Mouse (Mus musculus) B cell, adult 2 months (primary cell): ENCODE data around the gene Mapkapk3.
A peak's percentile ranks its signal among the peaks of the same experiment; 100 is the strongest.
"Not testable (repeated sequence)": the region's sequence is repeated elsewhere in the genome, so short reads cannot be mapped to it uniquely, and the experiment has no call there.

Source experiments
- DNase-seq, 2 experiments: peaks; one replicate each; pipeline ENCODE4 v3.0.0; 2022

Mapkapk3 gene

GRCm38 (mm10) chr9:107307099-107307872 is 17.6 kb upstream of the Mapkapk3 start:
- DNase-seq = no peak

- DNase-seq = not testable (repeated sequence)
Observed at GRCm38 (mm10) chr9:107306673-107307072, 17.0 kb upstream of the Mapkapk3 start.

DNA sequence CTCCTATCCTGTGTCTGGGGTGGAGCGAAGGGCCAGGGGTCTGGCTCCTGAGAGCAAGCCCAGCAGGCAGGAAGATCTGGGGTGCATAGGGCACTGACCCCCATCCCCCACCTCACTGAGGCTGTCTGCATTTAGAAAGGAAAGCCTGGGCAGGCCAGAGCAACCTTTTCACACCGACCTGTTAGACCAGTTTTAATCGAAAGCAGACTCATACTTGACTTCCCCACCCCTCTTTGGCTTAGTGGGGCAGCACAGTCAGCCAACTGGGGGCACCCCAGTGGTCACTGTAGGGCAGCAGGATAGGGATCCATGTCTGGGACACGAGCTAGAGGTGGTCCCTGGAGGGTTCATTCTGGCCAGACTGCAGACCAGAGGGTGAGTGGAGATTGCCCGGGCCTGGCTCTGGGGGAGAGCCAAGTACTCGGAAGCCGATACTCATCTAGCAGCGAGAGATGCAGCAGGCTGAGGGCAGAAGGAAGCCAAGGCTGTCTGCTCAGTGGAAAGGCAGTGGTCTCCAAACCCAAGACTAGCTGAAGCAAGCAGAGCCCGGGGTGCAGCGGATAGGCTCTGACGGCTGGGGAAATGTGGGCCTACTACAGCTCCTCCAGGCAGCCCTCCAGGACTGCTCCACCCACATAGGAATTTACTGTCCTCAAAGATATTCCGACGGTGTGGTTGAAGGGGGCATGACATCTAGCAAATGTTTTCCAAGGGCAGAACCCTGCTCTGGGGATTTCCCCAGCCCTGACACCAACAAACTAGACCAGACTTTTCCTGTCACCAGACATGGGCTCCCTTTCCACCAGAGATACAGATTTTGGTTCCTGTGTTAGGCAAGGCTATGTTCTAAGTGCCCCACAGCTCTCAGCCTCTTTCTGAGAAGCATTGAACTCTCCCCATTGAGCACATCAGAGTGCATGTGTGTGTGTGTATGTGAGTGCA is 16.2 kb upstream of the Mapkapk3 start:
- no peak for DNase-seq

DNA sequence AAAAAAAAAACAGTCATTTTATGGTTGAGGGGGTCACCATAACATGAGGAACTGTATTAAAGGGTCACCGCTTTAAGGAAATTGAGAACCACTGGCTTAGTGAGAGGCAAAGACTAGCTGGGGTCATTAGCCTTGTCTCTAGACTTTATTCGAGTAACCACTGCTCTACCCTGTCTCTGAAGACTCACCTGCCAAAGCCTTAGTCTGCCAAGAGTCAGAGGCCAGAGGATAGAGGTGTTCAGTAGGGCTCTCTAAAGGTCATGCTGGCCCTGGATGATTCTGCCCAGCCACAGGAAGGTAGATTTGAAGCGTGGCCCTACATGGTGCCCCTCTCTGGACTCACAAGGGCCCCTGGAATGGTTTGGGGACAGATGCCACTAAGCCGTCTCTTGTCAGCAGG is 15.3 kb upstream of the Mapkapk3 start:
- DNase-seq = no peak

- no peak for DNase-seq
Observed at GRCm38 (mm10) chr9:107304383-107304782, 14.7 kb upstream of the Mapkapk3 start.

GRCm38 (mm10) chr9:107303900-107304299 is 14.2 kb upstream of the Mapkapk3 start:
- DNase-seq = no peak

GRCm38 (mm10) chr9:107303121-107303820 is 13.6 kb upstream of the Mapkapk3 start:
- DNase-seq = no peak

GRCm38 (mm10) chr9:107302592-107302991 is 12.9 kb upstream of the Mapkapk3 start:
- DNase-seq = no peak

GRCm38 (mm10) chr9:107301554-107302331 is 12.1 kb upstream of the Mapkapk3 start:
- no peak for DNase-seq

GRCm38 (mm10) chr9:107300224-107300973 is 10.7 kb upstream of the Mapkapk3 start:
- DNase-seq = no peak

DNA sequence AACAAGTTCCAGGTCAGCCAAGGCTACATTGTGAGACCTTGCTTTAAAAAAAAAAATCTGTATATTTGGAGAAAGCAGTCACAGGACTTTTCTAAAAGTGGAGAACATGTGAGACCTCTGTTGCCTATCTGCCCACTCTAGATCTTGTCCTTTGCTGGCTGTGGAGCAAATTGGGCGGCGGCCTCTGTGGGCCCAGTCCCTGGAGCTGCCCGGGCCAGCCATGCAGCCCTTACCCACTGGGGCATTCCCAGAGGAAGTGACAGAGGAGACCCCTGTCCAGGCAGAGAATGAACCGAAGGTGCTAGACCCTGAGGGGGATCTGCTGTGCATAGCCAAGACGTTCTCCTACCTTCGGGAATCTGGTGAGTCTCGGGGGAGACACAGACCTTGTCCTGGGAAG is 10.1 kb upstream of the Mapkapk3 start:
- no peak for DNase-seq

DNA sequence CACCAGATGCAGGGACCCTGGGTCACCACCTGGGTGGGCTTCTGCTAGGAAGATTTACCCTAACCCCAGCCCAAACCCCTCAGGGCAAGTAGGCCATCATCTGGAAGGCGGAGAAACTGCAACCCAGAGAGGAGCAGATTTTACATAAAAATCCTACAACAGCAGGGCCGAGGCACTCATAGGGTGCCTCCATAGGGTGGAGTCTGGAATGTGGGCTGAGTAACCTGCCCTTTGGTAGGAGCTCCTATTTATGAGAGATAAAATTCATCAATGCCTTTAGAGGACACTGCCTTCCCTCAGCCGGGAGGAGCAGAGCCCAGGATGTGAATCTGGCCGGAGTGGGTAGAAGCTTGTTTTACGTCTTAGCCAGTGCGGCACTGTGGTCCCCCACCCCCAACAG is 9.2 kb upstream of the Mapkapk3 start:
- DNase-seq = no peak

DNA sequence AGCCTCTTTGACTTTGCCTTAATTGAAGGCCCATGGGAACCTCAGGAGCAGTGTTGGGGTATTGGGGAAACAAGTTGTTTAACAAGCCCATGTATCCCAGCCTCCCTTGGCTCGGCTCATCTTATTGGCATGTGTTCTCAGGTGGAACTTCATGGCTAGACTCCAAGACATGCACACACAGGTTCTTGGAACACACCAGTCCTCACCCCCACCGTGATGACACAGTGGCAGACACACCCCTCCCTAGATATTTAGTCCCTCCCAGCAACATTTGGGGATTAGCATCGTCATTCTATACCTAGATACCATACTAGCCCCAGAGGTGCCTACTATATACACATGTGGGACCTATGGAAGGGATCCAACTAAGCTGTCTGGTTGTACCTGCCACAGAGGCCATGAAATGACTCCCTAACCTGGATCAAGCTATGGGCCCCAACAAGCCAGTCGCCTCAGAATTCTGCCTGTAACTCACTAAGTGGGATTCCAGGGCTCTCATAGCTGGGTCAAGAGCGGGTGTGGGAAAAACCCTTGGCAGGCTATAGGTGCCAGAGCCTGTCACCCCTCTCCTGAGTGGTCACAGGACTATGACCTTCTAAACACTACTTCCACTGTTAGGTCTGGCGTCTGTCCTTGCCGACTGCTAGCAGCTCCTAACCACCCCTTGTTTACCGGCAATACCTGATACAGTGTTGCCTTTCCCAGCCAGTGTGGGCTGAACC is 8.5 kb upstream of the Mapkapk3 start:
- DNase-seq = no peak

- DNase-seq = no peak
Observed at GRCm38 (mm10) chr9:107297658-107298057, 8.0 kb upstream of the Mapkapk3 start.

- DNase-seq = no peak
Observed at GRCm38 (mm10) chr9:107297059-107297458, 7.4 kb upstream of the Mapkapk3 start.

- peak; percentile 80 to 83 for DNase-seq
Observed at GRCm38 (mm10) chr9:107296501-107296965, 6.9 kb upstream of the Mapkapk3 start.

GRCm38 (mm10) chr9:107296041-107296440 is 6.4 kb upstream of the Mapkapk3 start:
- no peak for DNase-seq

DNA sequence AAGGTAGTCTGAATTCAATTTTAAA is 6.2 kb upstream of the Mapkapk3 start, which contains the start of gene Cish:
Gene Cish, plus strand, starts transcription at position 11 of the 25 bp plus-strand sequence.
- no peak for DNase-seq

- no peak for DNase-seq
Observed at GRCm38 (mm10) chr9:107295616-107296015, 5.9 kb upstream of the Mapkapk3 start.

DNA sequence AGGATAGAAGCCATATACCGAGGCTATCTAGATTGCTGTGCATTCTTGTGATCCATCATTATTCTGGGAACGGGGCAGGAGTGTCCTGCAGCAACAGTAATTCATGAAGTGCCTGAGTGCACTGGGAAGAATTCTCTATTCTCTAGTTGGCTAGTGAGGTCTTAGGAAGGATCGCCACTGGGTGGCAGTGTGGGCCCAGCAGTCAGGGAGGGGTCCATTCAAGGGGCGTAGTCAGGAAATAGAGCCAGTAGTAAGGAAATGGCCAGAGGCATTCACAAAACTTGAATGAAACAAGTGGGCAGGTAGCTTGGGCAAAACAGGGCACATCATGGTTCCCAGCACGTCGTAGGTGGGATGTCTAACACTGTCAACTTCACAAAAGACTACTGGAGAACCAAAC is 4.6 kb upstream of the Mapkapk3 start:
- peak; percentile 81 to 84 for DNase-seq

- peak; percentile 89 for DNase-seq
Observed at GRCm38 (mm10) chr9:107290897-107291296, 1.2 kb upstream of the Mapkapk3 start.
